Mouse (Mus musculus) liver, adult 2 months (tissue): ENCODE data around the gene Hils1.

Experiments used
- CTCF ChIP-seq: fragments of 200-500 bp; IDR thresholded peaks from 2 replicates; pipeline ENCODE4 v1.5.1; 2011; ENCODE audit warnings: low read depth, low read length, control low read depth
- POLR2A ChIP-seq: fragments of 200-500 bp; IDR thresholded peaks from 2 replicates; pipeline ENCODE4 v1.6.1; 2011; ENCODE audit warnings: low read length, control low read depth; ENCODE audit not compliant: insufficient read depth; ENCODE audit errors: extremely low read depth

DNA sequence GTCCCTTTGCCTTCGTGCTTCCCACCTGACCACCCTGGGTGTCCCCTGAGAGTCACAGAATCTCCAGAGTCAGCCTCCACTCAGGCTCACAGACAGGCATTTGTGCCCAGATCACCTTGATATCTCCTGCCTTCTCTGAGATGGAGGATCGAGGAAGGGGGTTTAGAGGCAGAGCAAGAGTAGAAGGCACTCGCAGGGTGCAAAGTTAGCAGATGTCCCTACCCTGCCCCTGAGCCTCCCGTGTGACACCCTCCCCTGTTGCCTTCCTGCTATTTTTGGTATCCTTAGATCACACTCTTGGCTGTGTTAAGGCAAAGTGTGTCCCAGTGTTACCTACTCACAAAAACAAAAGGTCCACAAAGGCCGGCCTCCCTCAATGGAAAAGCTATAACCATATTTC, 8.8 kb downstream of the Hils1 start, which contains the start of gene Sgca:
- TF ChIP-seq POLR2A (no peak), CTCF (no peak)
